Mouse (Mus musculus): Measurements from ENCODE around the gene Trmt1.

- TF ChIP-seq POLR2A (IDR thresholded peaks at IDR 0.05; ENCODE audit: extremely low read depth, insufficient read depth, low read length) = no peak
- TF ChIP-seq CTCF (IDR thresholded peaks at IDR 0.05; ENCODE audit: low read depth, low read length) = no peak
Measured at GRCm38 (mm10) chr8:84665385-84665893, 20.7 kb upstream of the Trmt1 start.
